Mouse (Mus musculus) T-cell, adult 66 days (primary cell): ENCODE data around the gene Tmem82. TPM values are rescaled to one million over a fixed set of nuclear protein-coding genes. Genes with fewer than 3 reads are reported as not detected.

Experiments
- total RNA-seq, 2 experiments: library from RNA; stranded (reverse); gene quantifications; 3 replicates in 1 of 2; 4 replicates in 1 of 2; pipeline ENCODE4 v1.2.4; 2023

The Tmem82 gene
- under 1 TPM; 0.24 to 0.44 TPM for total RNA-seq

DNA sequence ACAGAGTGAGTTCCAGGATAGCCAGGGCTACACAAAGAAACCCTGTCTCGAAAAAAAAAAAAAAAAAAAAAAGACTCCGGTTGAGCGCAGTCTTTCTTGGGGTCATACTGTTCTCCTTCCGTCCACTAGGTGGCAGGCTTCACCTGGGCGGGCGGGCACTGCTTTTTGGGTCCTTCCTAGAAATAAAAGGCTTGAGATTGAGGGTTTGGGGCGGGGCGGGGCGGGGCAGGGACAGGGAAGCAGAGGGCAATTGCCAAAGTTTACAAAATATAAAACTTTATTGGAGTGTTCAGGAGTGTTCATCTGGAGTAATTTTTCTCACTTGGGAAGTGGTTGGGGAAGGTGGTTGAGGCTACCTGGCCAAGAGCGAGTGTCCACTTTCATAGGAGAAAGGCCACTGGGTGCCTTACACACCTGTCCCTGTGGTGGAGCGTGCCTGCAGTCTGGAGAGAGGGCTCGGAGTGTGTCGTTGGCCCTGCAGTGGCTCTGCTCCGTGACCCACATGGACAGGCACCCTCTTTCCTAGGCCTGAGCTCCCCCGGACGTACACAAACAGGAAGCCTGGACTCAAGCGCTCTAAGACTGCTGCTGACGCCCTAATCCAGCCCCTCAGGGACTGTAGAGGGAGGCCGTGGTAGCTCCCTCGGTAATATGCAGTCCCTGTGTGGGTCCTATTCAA lies at the start of gene Tmem82:
Gene Tmem82, minus strand, starts transcription at position 69 of the 679 bp plus-strand sequence.

DNA sequence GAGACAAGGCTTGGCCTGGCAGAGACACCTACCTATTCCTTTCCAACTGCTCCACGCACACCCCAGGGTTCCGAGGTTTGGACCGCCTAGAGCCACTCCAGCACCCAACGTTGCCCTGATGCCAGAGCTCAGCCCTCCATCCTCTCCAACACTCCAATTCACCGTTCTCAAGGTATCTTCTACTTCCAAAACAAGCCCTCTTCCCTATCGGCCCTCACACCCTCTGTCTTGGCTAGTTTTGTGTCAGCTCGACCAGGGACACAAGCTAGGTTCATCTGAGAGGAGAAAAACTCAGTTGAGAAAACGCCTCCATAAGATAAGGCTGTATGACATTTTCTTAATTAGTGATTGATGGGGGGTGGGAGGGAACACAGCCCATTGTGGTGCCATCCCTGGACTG lies 46.4 kb upstream of the Tmem82 start, which contains the start of gene Plekhm2:
Gene Plekhm2, minus strand, starts transcription at position 101 of the 400 bp plus-strand sequence.

GRCm38 (mm10) chr4:141623666-141624065 lies 5.2 kb upstream of the Tmem82 start, which contains the start of gene Slc25a34:
Gene Slc25a34 (minus strand): TSS chr4:141623821.

GRCm38 (mm10) chr4:141605861-141606260 lies 12.6 kb downstream of the Tmem82 start, which contains the start of gene Fblim1:
Gene Fblim1 (minus strand): TSS chr4:141606096.

Other genes with a start within 250 kb of the Tmem82 start
- not detected for gene Clcnka, start 219.9 kb downstream of the Tmem82 start, total RNA-seq
- gene Clcnkb, start 202.6 kb downstream of the Tmem82 start, total RNA-seq = not detected
- gene Hspb7, start 197.9 kb downstream of the Tmem82 start, total RNA-seq = not detected
- not detected for gene Srarp, start 182.5 kb downstream of the Tmem82 start, total RNA-seq
- gene Zbtb17, start 174.0 kb downstream of the Tmem82 start, total RNA-seq = 10 to 100 TPM; 32.7 to 38.5 TPM
- gene Spen, start 80.0 kb downstream of the Tmem82 start, total RNA-seq = 10 to 100 TPM; 65.3 to 77.7 TPM
- not detected for gene Fblim1, start 12.5 kb downstream of the Tmem82 start, total RNA-seq
- not detected for gene Slc25a34, start 5.2 kb upstream of the Tmem82 start, total RNA-seq
- 10 to 100 TPM; 29.4 to 42.0 TPM for gene Plekhm2, start 46.3 kb upstream of the Tmem82 start, total RNA-seq
- 1 to 10 TPM in 1 of 2 experiments, under 1 TPM in 1; 0.95 to 4.5 TPM for gene Rsc1a1, start 67.0 kb upstream of the Tmem82 start, total RNA-seq
- gene Ddi2, start 104.8 kb upstream of the Tmem82 start, total RNA-seq = 10 to 100 TPM; 40.4 to 41.3 TPM
- not detected for gene Agmat, start 128.0 kb upstream of the Tmem82 start, total RNA-seq
- 10 to 100 TPM; 12.2 to 12.7 TPM for gene Dnajc16, start 172.3 kb upstream of the Tmem82 start, total RNA-seq
- gene Casp9, start 175.0 kb upstream of the Tmem82 start, total RNA-seq = 10 to 100 TPM; 12.4 to 12.9 TPM
- not detected for gene Cela2a, start 207.5 kb upstream of the Tmem82 start, total RNA-seq
- gene Ctrc, start 227.7 kb upstream of the Tmem82 start, total RNA-seq = not detected